Mouse (Mus musculus) T-cell, adult 2 months (primary cell): ENCODE data around the gene Sh3bp2.
A peak's percentile ranks its signal among the peaks of the same experiment; 100 is the strongest.

ENCODE experiments used
- DNase-seq: peaks from one replicate; pipeline ENCODE4 v3.0.0; 2022; ENCODE audit warnings: low spot score

Gene Sh3bp2

GRCm38 (mm10) chr5:34525663-34526476 lies at the start of gene Sh3bp2:
Sh3bp2 (plus strand) TSS chr5:34525838.
- peak; percentile 94 for DNase-seq

GRCm38 (mm10) chr5:34480926-34481325 lies 44.7 kb upstream of the Sh3bp2 start:
- no peak for DNase-seq

- DNase-seq: no peak
Observed at GRCm38 (mm10) chr5:34485731-34486130, 39.9 kb upstream of the Sh3bp2 start.

- DNase-seq: no peak
Observed at GRCm38 (mm10) chr5:34487320-34488090, 38.1 kb upstream of the Sh3bp2 start.

GRCm38 (mm10) chr5:34488741-34489417 lies 36.8 kb upstream of the Sh3bp2 start:
- no peak for DNase-seq

- DNase-seq: no peak
Observed at GRCm38 (mm10) chr5:34489418-34489787, 36.2 kb upstream of the Sh3bp2 start.

- no peak for DNase-seq
Observed at GRCm38 (mm10) chr5:34496745-34497144, 28.9 kb upstream of the Sh3bp2 start.

GRCm38 (mm10) chr5:34500886-34501285 lies 24.8 kb upstream of the Sh3bp2 start:
- no peak for DNase-seq

GRCm38 (mm10) chr5:34501588-34501987 lies 24.1 kb upstream of the Sh3bp2 start:
- no peak for DNase-seq

- DNase-seq: no peak
Observed at GRCm38 (mm10) chr5:34502411-34502810, 23.2 kb upstream of the Sh3bp2 start.

GRCm38 (mm10) chr5:34502821-34503220 lies 22.8 kb upstream of the Sh3bp2 start:
- DNase-seq: no peak

GRCm38 (mm10) chr5:34512486-34512885 lies 13.2 kb upstream of the Sh3bp2 start:
- no peak for DNase-seq

- peak; percentile 94 for DNase-seq
Observed at GRCm38 (mm10) chr5:34513466-34514217, 12.0 kb upstream of the Sh3bp2 start, which contains the start of gene Tnip2. Tnip2 (minus strand) TSS chr5:34513991.

GRCm38 (mm10) chr5:34514218-34514566 lies 11.4 kb upstream of the Sh3bp2 start:
- no peak for DNase-seq

- DNase-seq: no peak
Observed at GRCm38 (mm10) chr5:34515096-34515495, 10.5 kb upstream of the Sh3bp2 start.

GRCm38 (mm10) chr5:34517913-34518312 lies 7.7 kb upstream of the Sh3bp2 start:
- DNase-seq: peak; percentile 82

- no peak for DNase-seq
Observed at GRCm38 (mm10) chr5:34519389-34519910, 6.2 kb upstream of the Sh3bp2 start.

- DNase-seq: peak; percentile 78
Observed at GRCm38 (mm10) chr5:34520458-34521209, 5.0 kb upstream of the Sh3bp2 start.

- no peak for DNase-seq
Observed at GRCm38 (mm10) chr5:34521337-34521736, 4.3 kb upstream of the Sh3bp2 start.

GRCm38 (mm10) chr5:34523958-34524485 lies 1.6 kb upstream of the Sh3bp2 start:
- no peak for DNase-seq

- DNase-seq: no peak
Observed at GRCm38 (mm10) chr5:34524511-34524910, 1.1 kb upstream of the Sh3bp2 start.
